Mouse (Mus musculus) embryonic facial prominence, embryonic 12.5 days (tissue): Measurements from ENCODE around the gene Stxbp6. TPM values are rescaled to one million over a fixed set of nuclear protein-coding genes. Genes with fewer than 3 reads are reported as not detected.

Source experiments
- ATAC-seq: fragments of 200-750 bp; cut with Nextera tagmentation; 2 replicates; pipeline ENCODE4 v1.8.0; 2017; ENCODE audit not compliant: insufficient number of reproducible peaks, insufficient read depth, low FRiP score, low TSS enrichment
- H3K27ac ChIP-seq: fragments of 300-500 bp; sonication (generic); 2 replicates; pipeline ENCODE4 v1.5.1; 2016; ENCODE audit warnings: mild to moderate bottlenecking
- H3K27me3 ChIP-seq: fragments of 300-500 bp; sonication (generic); 2 replicates; pipeline ENCODE4 v1.6.1; 2016; ENCODE audit warnings: mild to moderate bottlenecking, moderate library complexity
- H3K36me3 ChIP-seq: fragments of 300-500 bp; sonication (generic); 2 replicates; pipeline ENCODE4 v1.6.1; 2016; ENCODE audit warnings: mild to moderate bottlenecking
- H3K4me1 ChIP-seq: fragments of 300-500 bp; sonication (generic); 2 replicates; pipeline ENCODE4 v1.6.1; 2016
- H3K4me2 ChIP-seq: fragments of 300-500 bp; sonication (generic); replicated peaks from 2 replicates; pipeline ENCODE4 v1.6.1; 2016; ENCODE audit warnings: mild to moderate bottlenecking, moderate library complexity
- H3K4me3 ChIP-seq: fragments of 300-500 bp; sonication (generic); 2 replicates; pipeline ENCODE4 v1.5.1; 2016; ENCODE audit warnings: mild to moderate bottlenecking
- H3K9ac ChIP-seq: fragments of 300-500 bp; sonication (generic); 2 replicates; pipeline ENCODE4 v1.6.1; 2016; ENCODE audit warnings: mild to moderate bottlenecking, moderate library complexity
- H3K9me3 ChIP-seq: fragments of 300-500 bp; sonication (generic); 2 replicates; pipeline ENCODE4 v1.6.1; 2016; ENCODE audit warnings: mild to moderate bottlenecking, moderate library complexity
- WGBS: fragments of 180-500 bp; shearing (Covaris S2); methylation state at CpG from one replicate; pipeline ENCODE4 v1.1.7; 2016; 5-methylcytosine and 5-hydroxymethylcytosine counted together
- polyA plus RNA-seq: library from polyadenylated mRNA; unstranded; fragments of >200 nt; fragmentation: Nextera tagmentation; extraction: Ambion mirVana; gene quantifications from 2 replicates; pipeline ENCODE4 v1.2.1, GENCODE M21; 2016

The Stxbp6 gene
- polyA plus RNA-seq, 1 experiment from 2014 or later = 12.0 TPM

- peak; percentile 41; the same call in 1 of the 2 replicates for ATAC-seq
- WGBS = 43% methylated on average over 3 of the region's 3 CpGs
- Histone ChIP-seq H3K4me2 (no peak overlapping the region), H3K4me3 (no peak overlapping the region), H3K27ac (no peak overlapping the region), H3K4me1 (no peaks in the 10 kb centered on the region), H3K9ac (no peak overlapping the region), H3K27me3 (no peaks in the 10 kb centered on the region), H3K36me3 (no peaks in the 10 kb centered on the region), H3K9me3 (no peaks in the 10 kb centered on the region)
Measured at GRCm38 (mm10) chr12:44848483-44849221, 225.9 kb downstream of the Stxbp6 start.

DNA sequence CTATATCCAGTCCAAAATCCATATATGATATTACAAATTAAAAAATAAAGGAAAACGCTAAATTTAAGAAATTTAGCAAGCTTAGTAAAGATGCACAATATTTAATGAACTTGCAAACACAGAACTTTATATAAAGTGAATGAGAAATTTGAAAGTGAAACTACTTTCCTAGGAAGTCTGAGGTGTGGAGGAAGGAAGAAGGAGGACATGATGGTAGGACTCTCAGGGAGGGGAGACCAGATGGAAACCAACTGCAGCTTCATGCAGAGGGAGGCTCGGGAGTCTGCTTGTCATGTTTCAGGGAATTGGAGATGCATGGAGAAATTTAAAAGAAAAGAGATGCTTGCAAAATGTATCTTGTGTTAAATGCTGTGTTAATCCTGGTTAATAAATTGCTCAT, 233.9 kb downstream of the Stxbp6 start:
- H3K4me1 ChIP-seq = 0 out of 2 replicates have a peak, but pooled peaks cover 5% of the 10 kb centered on the region
- no peak overlapping the region for H3K4me2 ChIP-seq
- WGBS = 62% methylated on average over 2 of the region's 2 CpGs
- H3K9ac ChIP-seq = no peak overlapping the region
- no peaks in the 10 kb centered on the region for H3K27me3 ChIP-seq
- ATAC-seq = no peak
- no peaks in the 10 kb centered on the region for H3K36me3 ChIP-seq
- no peak overlapping the region for H3K4me3 ChIP-seq
- no peaks in the 10 kb centered on the region for H3K9me3 ChIP-seq
- no peak overlapping the region for H3K27ac ChIP-seq

DNA sequence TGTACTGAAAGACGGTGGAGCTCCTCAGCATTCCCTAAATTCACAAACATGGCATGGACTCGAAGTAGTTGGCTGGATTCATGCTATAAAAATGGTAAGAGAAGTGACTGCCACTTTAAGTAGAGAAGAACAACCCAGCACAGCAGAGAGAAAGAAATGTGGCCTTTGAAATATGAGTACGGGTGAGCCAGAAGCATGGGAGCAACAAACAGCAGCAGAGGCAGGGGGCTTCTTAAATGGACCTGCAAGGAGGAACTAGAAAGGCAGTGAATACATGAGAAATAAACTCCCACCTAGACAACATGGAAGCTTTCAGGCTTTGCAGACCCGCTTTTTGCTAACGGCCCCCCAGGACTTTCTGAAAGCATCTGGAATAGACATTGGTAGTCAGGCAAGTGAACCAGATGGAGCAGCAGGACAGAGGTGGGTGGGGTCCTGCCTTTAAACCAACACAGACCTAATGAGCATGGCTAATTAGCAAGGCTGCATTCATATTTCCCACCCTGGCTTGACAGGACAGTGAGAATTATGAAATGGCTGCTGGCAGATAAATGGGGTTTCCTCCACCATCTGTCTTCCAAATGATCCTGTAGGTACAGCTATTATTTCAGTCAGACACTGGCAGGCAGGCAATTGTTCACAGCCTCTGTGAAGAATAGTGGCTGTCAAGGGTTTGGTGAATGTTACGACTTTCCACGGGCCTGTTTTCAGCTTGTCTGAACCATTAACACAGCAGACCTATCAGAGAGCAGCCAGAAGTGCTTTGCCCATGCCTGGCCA, 234.7 kb downstream of the Stxbp6 start:
- Histone ChIP-seq H3K4me1 (0 out of 2 replicates have a peak, but pooled peaks cover 5% of the 10 kb centered on the region), H3K27ac (no peak overlapping the region), H3K27me3 (no peaks in the 10 kb centered on the region), H3K36me3 (no peaks in the 10 kb centered on the region), H3K4me2 (no peak overlapping the region), H3K9me3 (no peaks in the 10 kb centered on the region), H3K9ac (no peak overlapping the region), H3K4me3 (no peak overlapping the region)
- 37% methylated on average over 7 of the region's 7 CpGs for WGBS
- ATAC-seq = no peak

DNA sequence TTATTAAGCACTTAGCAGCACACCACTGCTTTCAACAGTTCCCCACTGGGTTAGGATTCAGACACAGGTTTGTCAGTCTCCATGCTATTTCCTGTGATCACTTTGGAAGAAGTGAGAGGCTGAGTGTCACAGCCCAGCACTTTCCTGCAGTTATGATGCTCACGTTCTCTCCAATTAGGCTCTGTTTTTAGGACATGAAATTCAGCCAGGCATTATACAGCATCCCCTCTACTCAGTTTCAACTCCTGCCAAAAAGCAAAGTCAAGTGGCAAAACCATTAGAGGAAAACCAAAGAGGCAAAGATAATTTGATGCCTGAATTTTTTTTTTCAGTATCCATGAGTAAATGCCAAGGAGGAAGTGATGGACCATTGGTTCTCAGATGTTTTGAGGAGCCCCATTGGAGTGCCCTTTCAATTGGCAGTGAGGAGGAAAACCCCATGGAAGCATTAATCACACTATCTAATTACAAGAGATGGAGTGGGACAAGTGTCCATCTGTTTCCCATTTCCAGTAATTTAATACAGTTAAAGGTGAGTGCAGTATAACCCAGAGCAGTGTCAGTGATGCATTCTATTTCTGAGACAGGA, 238.5 kb downstream of the Stxbp6 start:
- no peak overlapping the region for H3K4me3 ChIP-seq
- 30% methylated on average over 1 of the region's 1 CpGs for WGBS
- ATAC-seq = no peak
- H3K9ac ChIP-seq = no peak overlapping the region
- no peaks in the 10 kb centered on the region for H3K27me3 ChIP-seq
- H3K4me1 ChIP-seq = 0 out of 2 replicates have a peak, but pooled peaks cover 5% of the 10 kb centered on the region
- H3K9me3 ChIP-seq = no peaks in the 10 kb centered on the region
- no peak overlapping the region for H3K27ac ChIP-seq
- H3K4me2 ChIP-seq = no peak overlapping the region
- H3K36me3 ChIP-seq = no peaks in the 10 kb centered on the region

- H3K4me1 ChIP-seq = no peaks in the 10 kb centered on the region
- no peaks in the 10 kb centered on the region for H3K9me3 ChIP-seq
- no peak overlapping the region for H3K4me3 ChIP-seq
- no peaks in the 10 kb centered on the region for H3K36me3 ChIP-seq
- no peak overlapping the region for H3K4me2 ChIP-seq
- H3K27me3 ChIP-seq = no peaks in the 10 kb centered on the region
- ATAC-seq = no peak
- no peak overlapping the region for H3K9ac ChIP-seq
- no peak overlapping the region for H3K27ac ChIP-seq
- WGBS = 78% methylated on average over 2 of the region's 2 CpGs
Measured at GRCm38 (mm10) chr12:44811895-44812294, 262.6 kb downstream of the Stxbp6 start.

GRCm38 (mm10) chr12:44804213-44804612, 270.3 kb downstream of the Stxbp6 start:
- no peaks in the 10 kb centered on the region for H3K9me3 ChIP-seq
- no peak for ATAC-seq
- H3K27me3 ChIP-seq = no peaks in the 10 kb centered on the region
- no peak overlapping the region for H3K27ac ChIP-seq
- H3K4me3 ChIP-seq = no peak overlapping the region
- no peaks in the 10 kb centered on the region for H3K36me3 ChIP-seq
- no peak overlapping the region for H3K4me2 ChIP-seq
- no peak overlapping the region for H3K9ac ChIP-seq
- H3K4me1 ChIP-seq = no peaks in the 10 kb centered on the region
